Mouse (Mus musculus): ENCODE measurements at regions not wholly inside any gene's neighbourhood (a gene's known extent, or its start where the extent isn't known, plus 50 kb on each side); places are given as distances from the start of the nearest gene placed in this dataset.
"Not testable (repeated sequence)": the region's sequence is repeated elsewhere in the genome, so short reads cannot be mapped to it uniquely, and the experiment has no call there.

DNA sequence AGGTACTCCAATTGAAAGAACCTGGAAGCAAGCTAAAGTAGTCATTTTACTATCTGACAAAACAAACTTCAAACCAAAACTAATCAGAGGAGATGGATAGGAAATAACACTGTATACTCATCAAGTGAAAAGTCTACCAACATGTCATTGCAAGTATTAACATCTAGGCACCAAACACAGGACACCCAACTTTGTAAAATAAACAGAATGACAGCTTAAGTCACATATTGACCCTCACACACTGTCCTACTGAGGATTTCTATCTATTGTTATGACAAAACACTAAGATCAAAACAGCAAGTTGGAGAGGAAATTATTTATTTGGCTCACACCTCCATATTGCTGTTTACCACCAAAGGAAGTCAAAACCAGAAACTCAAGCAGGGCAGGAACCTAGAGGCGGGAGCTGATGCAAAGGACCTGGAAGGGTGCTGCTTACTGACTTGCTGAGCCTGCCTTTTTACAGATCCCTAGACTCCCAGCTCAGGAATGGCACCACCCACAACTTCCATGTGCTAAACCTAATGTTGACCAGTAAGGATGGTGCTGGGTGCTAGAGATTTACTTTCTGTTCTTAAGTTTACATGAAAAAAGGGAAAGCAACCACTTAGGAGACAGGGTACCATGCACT lies 244.2 kb downstream of the Prr30 start:
- H3K4me2 ChIP-seq: no peak overlapping the region
- 92% methylated on average over 1 of the region's 1 CpGs for WGBS
- H3K9ac ChIP-seq: no peak overlapping the region
- H3K27me3 ChIP-seq: no peaks in the 10 kb centered on the region
- H3K4me1 ChIP-seq (replicated peaks): no peaks in the 10 kb centered on the region
- no peaks in the 10 kb centered on the region for H3K9me3 ChIP-seq
- no peak overlapping the region for H3K27ac ChIP-seq (replicated peaks)
- no peaks in the 10 kb centered on the region for H3K36me3 ChIP-seq
- no peak overlapping the region for H3K4me3 ChIP-seq
- ATAC-seq (ENCODE audit: low read depth): no peak

DNA sequence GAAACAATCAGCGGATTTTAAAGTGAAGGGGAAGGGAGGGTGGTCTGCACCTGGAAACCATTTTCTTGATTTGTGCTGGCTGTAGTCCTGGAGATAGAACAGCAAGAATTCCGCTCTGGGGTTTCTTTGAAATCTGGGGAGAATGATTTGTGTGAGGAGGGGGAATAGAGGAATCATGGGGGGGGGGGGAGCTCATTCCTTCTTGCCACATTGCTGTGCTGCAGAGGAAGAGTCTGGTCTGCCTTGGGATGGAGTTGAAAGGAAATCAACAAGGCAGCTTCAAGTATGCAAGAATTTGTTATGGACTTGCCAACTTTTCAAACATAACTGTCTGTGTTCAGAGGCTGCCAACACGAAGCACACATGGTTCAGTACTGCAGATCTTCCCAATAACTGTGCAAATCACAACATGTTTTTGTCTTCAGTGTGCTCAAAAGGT lies 249.4 kb downstream of the Prr30 start:
- no peak for ATAC-seq (ENCODE audit: low read depth)
- Histone ChIP-seq H3K4me2 (no peak overlapping the region), H3K27ac (replicated peaks) (no peak overlapping the region), H3K9me3 (no peaks in the 10 kb centered on the region), H3K9ac (no peak overlapping the region), H3K36me3 (no peaks in the 10 kb centered on the region), H3K27me3 (no peaks in the 10 kb centered on the region), H3K4me1 (replicated peaks) (no peaks in the 10 kb centered on the region), H3K4me3 (no peak overlapping the region)
- 49% methylated on average over 3 of the region's 3 CpGs for WGBS

- H3K9ac ChIP-seq; H3K9me3 ChIP-seq; H3K27ac ChIP-seq (replicated peaks); H3K4me3 ChIP-seq; ATAC-seq (ENCODE audit: low read depth); H3K4me1 ChIP-seq (replicated peaks); H3K4me2 ChIP-seq; H3K27me3 ChIP-seq; H3K36me3 ChIP-seq: not testable (repeated sequence)
These were observed 252.5 kb downstream of the Prr30 start for GRCm38 (mm10) chr14:100947625-100948024.

- 82% methylated on average over 2 of the region's 2 CpGs for WGBS
- H3K4me1 ChIP-seq (replicated peaks): no peaks in the 10 kb centered on the region
- H3K36me3 ChIP-seq: no peaks in the 10 kb centered on the region
- ATAC-seq (ENCODE audit: low read depth): no peak
- no peaks in the 10 kb centered on the region for H3K27me3 ChIP-seq
- H3K9ac ChIP-seq: no peak overlapping the region
- H3K27ac ChIP-seq (replicated peaks): no peak overlapping the region
- no peaks in the 10 kb centered on the region for H3K9me3 ChIP-seq
- no peak overlapping the region for H3K4me2 ChIP-seq
- H3K4me3 ChIP-seq: no peak overlapping the region
These were observed 262.7 kb downstream of the Prr30 start for GRCm38 (mm10) chr14:100937358-100937887.

DNA sequence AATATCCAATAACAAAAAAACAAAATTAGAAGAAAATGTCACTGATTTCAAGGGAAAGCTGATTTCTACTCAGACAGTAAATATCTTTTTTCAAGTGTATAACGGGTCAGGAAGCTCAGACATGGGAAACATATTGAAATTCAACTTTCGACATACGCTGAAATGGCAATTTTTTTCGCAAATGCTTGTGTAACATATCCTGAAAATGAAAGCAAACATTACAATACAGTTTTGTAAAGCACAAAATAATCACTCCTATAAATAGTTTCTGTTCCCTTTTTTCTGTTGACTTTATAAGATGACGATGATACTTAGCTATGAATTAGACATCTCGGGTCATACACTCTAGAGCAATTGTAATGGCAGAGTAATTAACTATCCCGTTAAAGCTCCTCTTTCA lies 265.6 kb downstream of the Prr30 start:
- Histone ChIP-seq H3K9ac (no peak overlapping the region), H3K4me1 (replicated peaks) (no peaks in the 10 kb centered on the region), H3K9me3 (no peaks in the 10 kb centered on the region), H3K4me3 (no peak overlapping the region), H3K36me3 (no peaks in the 10 kb centered on the region), H3K27me3 (no peaks in the 10 kb centered on the region), H3K27ac (replicated peaks) (no peak overlapping the region), H3K4me2 (no peak overlapping the region)
- 88% methylated on average over 7 of the region's 7 CpGs for WGBS
- no peak for ATAC-seq (ENCODE audit: low read depth)

- WGBS: 90% methylated on average over 6 of the region's 6 CpGs
- H3K27ac ChIP-seq (replicated peaks): no peak overlapping the region
- no peak for ATAC-seq (ENCODE audit: low read depth)
- no peak overlapping the region for H3K9ac ChIP-seq
- H3K9me3 ChIP-seq: no peaks in the 10 kb centered on the region
- no peak overlapping the region for H3K4me3 ChIP-seq
- H3K27me3 ChIP-seq: no peaks in the 10 kb centered on the region
- no peaks in the 10 kb centered on the region for H3K36me3 ChIP-seq
- H3K4me2 ChIP-seq: no peak overlapping the region
- H3K4me1 ChIP-seq (replicated peaks): no peaks in the 10 kb centered on the region
These were observed 275.2 kb downstream of the Prr30 start for GRCm38 (mm10) chr14:100924880-100925279.

DNA sequence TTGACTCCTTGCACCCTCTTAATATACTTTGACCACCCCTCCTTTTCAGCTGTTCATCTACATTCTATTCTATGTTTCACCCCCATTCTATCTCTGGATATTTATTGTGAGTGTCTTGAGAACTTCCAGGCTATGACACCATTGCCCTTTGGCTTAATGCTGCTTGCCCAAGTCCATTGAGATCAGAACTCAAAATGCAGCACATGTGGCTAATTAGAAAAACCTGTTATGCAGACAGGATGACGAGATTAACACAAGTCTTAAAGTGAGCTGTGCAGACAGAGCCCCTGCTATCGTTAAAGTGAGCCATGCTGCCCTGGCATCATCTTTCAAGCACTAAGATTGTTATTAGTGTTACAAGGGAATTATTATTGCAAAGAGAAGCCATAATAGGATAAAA lies 299.9 kb downstream of the Prr30 start:
- no peak for ATAC-seq (ENCODE audit: low read depth)
- Histone ChIP-seq H3K36me3 (no peaks in the 10 kb centered on the region), H3K9me3 (0 out of 2 replicates have a peak, but pooled peaks cover 5% of the 10 kb centered on the region), H3K4me3 (no peak overlapping the region), H3K4me1 (replicated peaks) (no peaks in the 10 kb centered on the region; the same call in 1 of the 2 replicates), H3K27ac (replicated peaks) (no peak overlapping the region), H3K27me3 (no peaks in the 10 kb centered on the region), H3K9ac (no peak overlapping the region), H3K4me2 (no peak overlapping the region)
- 68% methylated on average over 2 of the region's 2 CpGs for WGBS

DNA sequence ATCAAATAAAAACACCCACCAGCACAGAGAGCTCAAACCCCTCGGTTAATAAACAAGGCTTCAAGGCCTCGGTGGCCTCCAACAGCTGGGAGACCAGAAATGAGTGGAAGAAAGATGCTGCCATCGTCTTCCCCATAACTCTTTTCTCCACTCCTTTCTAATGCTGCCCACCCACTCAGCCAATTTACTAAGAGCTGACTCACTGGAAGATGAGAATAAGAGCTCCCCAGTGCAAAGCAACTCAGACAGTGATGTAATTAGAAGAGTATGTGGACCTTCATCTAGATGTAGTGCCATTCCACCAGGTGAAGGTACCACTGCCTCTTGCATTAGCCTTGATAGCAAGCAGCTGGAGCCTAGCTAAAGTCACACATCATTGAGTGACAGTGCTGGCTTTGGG lies 301.1 kb downstream of the Prr30 start:
- Histone ChIP-seq H3K4me3 (no peak overlapping the region), H3K27ac (replicated peaks) (no peak overlapping the region), H3K9me3 (0 out of 2 replicates have a peak, but pooled peaks cover 5% of the 10 kb centered on the region), H3K27me3 (no peaks in the 10 kb centered on the region), H3K36me3 (no peaks in the 10 kb centered on the region), H3K9ac (no peak overlapping the region), H3K4me1 (replicated peaks) (no peaks in the 10 kb centered on the region; the same call in 1 of the 2 replicates), H3K4me2 (no peak overlapping the region)
- ATAC-seq (ENCODE audit: low read depth): no peak
- WGBS: 67% methylated on average over 3 of the region's 3 CpGs

GRCm38 (mm10) chr14:100889163-100890157 lies 310.7 kb downstream of the Prr30 start:
- no peak for ATAC-seq (ENCODE audit: low read depth)
- no peaks in the 10 kb centered on the region for H3K36me3 ChIP-seq
- no peaks in the 10 kb centered on the region for H3K27me3 ChIP-seq
- no peak overlapping the region for H3K9ac ChIP-seq
- no peaks in the 10 kb centered on the region for H3K9me3 ChIP-seq
- no peaks in the 10 kb centered on the region for H3K4me1 ChIP-seq (replicated peaks)
- H3K4me2 ChIP-seq: no peak overlapping the region
- no peak overlapping the region for H3K4me3 ChIP-seq
- no peak overlapping the region for H3K27ac ChIP-seq (replicated peaks)
- WGBS: 40% methylated on average over 18 of the region's 18 CpGs

DNA sequence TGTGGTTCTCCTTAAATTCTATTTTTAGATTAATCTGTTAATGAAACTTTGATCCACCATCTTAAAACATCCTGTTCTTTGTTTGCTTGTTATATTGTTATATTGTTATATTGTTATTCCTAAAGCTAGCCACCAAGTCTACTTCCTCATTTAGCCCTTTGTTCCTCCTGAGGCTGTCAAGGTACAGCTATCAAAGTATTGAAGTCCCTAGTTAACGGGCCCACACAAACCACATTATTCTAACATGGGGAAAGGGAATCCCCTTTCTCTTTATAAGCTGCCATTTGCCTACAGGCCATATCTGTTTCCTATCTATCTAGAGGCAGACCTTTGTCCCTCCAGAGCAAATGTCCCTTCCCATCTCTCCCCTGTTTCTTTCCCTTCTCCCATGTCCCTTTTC lies 317.0 kb downstream of the Prr30 start:
- Histone ChIP-seq H3K36me3 (no peaks in the 10 kb centered on the region), H3K4me2 (no peak overlapping the region), H3K27me3 (no peaks in the 10 kb centered on the region), H3K4me3 (no peak overlapping the region), H3K9me3 (no peaks in the 10 kb centered on the region), H3K9ac (no peak overlapping the region), H3K4me1 (replicated peaks) (no peaks in the 10 kb centered on the region), H3K27ac (replicated peaks) (no peak overlapping the region)
- ATAC-seq (ENCODE audit: low read depth): no peak
- 72% methylated on average over 1 of the region's 1 CpGs for WGBS

GRCm38 (mm10) chr14:100880103-100880502 lies 320.0 kb downstream of the Prr30 start:
- Histone ChIP-seq H3K9ac (no peak overlapping the region), H3K27me3 (no peaks in the 10 kb centered on the region), H3K9me3 (no peaks in the 10 kb centered on the region), H3K4me1 (replicated peaks) (no peaks in the 10 kb centered on the region), H3K4me3 (no peak overlapping the region), H3K27ac (replicated peaks) (no peak overlapping the region), H3K4me2 (no peak overlapping the region), H3K36me3 (no peaks in the 10 kb centered on the region)
- no peak for ATAC-seq (ENCODE audit: low read depth)
- WGBS: 85% methylated on average over 2 of the region's 2 CpGs

DNA sequence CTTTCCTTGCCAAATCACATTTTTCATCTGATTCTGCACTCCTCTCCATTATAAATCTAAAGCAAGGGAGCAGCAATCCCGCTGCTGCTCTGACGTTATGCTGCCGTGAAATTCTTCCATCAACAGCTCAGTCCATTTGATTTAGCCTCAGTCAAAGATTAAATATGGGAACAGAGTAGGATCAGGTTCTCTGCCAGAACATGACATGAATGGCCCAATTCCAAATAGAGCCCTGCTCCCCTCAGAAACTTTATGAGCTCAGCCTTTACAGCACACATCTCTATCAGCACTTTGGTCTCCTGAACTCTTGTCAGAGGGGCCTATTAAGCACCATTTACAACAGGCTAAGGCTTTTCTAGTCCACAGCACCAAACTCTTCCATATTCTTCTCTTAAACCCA lies 332.3 kb downstream of the Prr30 start:
- no peak for ATAC-seq (ENCODE audit: low read depth)
- 68% methylated on average over 3 of the region's 3 CpGs for whole genome bisulfite sequencing
- Histone ChIP-seq H3K9ac (no peak overlapping the region), H3K9me3 (no peaks in the 10 kb centered on the region), H3K4me1 (replicated peaks) (no peaks in the 10 kb centered on the region), H3K27ac (replicated peaks) (no peak overlapping the region), H3K4me2 (no peak overlapping the region), H3K36me3 (no peaks in the 10 kb centered on the region), H3K4me3 (no peak overlapping the region), H3K27me3 (no peaks in the 10 kb centered on the region)

Data from neural tube, embryonic 13.5 days (tissue).